Mouse (Mus musculus) hindbrain, embryonic 11.5 days (tissue): ENCODE measurements around the gene Sfxn5. TPM values are rescaled to one million over a fixed set of nuclear protein-coding genes. Genes with fewer than 3 reads are reported as not detected.

Experiments
- ATAC-seq: fragments of 200-750 bp; cut with Nextera tagmentation; 2 replicates; pipeline ENCODE4 v1.8.0; 2017; ENCODE audit warnings: mild to moderate bottlenecking, moderate TSS enrichment, moderate library complexity; ENCODE audit not compliant: low FRiP score
- DNase-seq: peaks from one replicate; pipeline ENCODE4 v3.0.0-alpha.2; 2015; ENCODE audit warnings: low spot score
- H3K27ac ChIP-seq: fragments of 300-500 bp; sonication (generic); 2 replicates; pipeline ENCODE4 v1.5.1; 2014; ENCODE audit warnings: mild to moderate bottlenecking, low read depth, low read length
- H3K27me3 ChIP-seq: fragments of 300-500 bp; sonication (generic); 2 replicates; pipeline ENCODE4 v1.6.1; 2014; ENCODE audit warnings: mild to moderate bottlenecking, low read length, moderate library complexity, mixed read lengths; ENCODE audit not compliant: control insufficient read depth, insufficient read depth
- H3K36me3 ChIP-seq: fragments of 300-500 bp; sonication (generic); 2 replicates; pipeline ENCODE4 v1.6.1; 2014; ENCODE audit warnings: mild to moderate bottlenecking, low read length, moderate library complexity, mixed read lengths; ENCODE audit not compliant: control insufficient read depth, insufficient read depth
- H3K4me1 ChIP-seq: fragments of 300-500 bp; sonication (generic); replicated peaks from 2 replicates; pipeline ENCODE4 v1.6.1; 2014; ENCODE audit warnings: low read length, mixed read lengths; ENCODE audit not compliant: control insufficient read depth, insufficient read depth
- H3K4me2 ChIP-seq: fragments of 300-500 bp; sonication (generic); replicated peaks from 2 replicates; pipeline ENCODE4 v1.6.1; 2014; ENCODE audit warnings: mild to moderate bottlenecking, low read depth, low read length
- H3K4me3 ChIP-seq: fragments of 300-500 bp; sonication (generic); 2 replicates; pipeline ENCODE4 v1.5.1; 2014; ENCODE audit warnings: low read depth, low read length
- H3K9ac ChIP-seq: fragments of 300-500 bp; sonication (generic); 2 replicates; pipeline ENCODE4 v1.6.1; 2014; ENCODE audit warnings: low read depth, low read length
- H3K9me3 ChIP-seq: fragments of 300-500 bp; sonication (generic); 2 replicates; pipeline ENCODE4 v1.6.1; 2016; ENCODE audit warnings: low read length; ENCODE audit not compliant: control insufficient read depth
- WGBS: fragments of 180-500 bp; shearing (Covaris S2); extraction: QIAGEN DNeasy Blood & Tissue Kit; methylation state at CpG from one replicate; pipeline ENCODE4 v1.1.7; 2014; 5-methylcytosine and 5-hydroxymethylcytosine counted together
- polyA plus RNA-seq: library from polyadenylated mRNA; unstranded; fragments of >200 nt; fragmentation: Nextera tagmentation; extraction: Ambion mirVana; gene quantifications from 2 replicates; pipeline ENCODE4 v1.2.1, GENCODE M21; 2014

Sfxn5 gene
- polyA plus RNA-seq, 1 experiment from 2014 or later, result 6.2 TPM

- H3K36me3 ChIP-seq, result no peaks in the 10 kb centered on the region
- ATAC-seq, result no peak
- whole genome bisulfite sequencing, result 54% methylated on average over 9 of the region's 9 CpGs
- H3K4me2 ChIP-seq, result no peak overlapping the region
- H3K4me1 ChIP-seq, result no peaks in the 10 kb centered on the region
- H3K9me3 ChIP-seq, result no peaks in the 10 kb centered on the region
- no peak overlapping the region for H3K9ac ChIP-seq
- H3K27me3 ChIP-seq, result no peaks in the 10 kb centered on the region
- H3K27ac ChIP-seq, result no peak overlapping the region
- no peak for DNase-seq
- H3K4me3 ChIP-seq, result no peak overlapping the region
Observed at GRCm38 (mm10) chr6:85314064-85314798, 19.0 kb downstream of the Sfxn5 start.

- Histone ChIP-seq H3K36me3 (no peaks in the 10 kb centered on the region), H3K4me1 (no peaks in the 10 kb centered on the region), H3K27ac (no peak overlapping the region), H3K9ac (no peak overlapping the region), H3K27me3 (no peaks in the 10 kb centered on the region), H3K4me2 (no peak overlapping the region), H3K9me3 (no peaks in the 10 kb centered on the region), H3K4me3 (no peak overlapping the region)
- ATAC-seq, result no peak
- no peak for DNase-seq
- WGBS, result 82% methylated on average over 4 of the region's 4 CpGs
Observed at GRCm38 (mm10) chr6:85307894-85308293, 25.3 kb downstream of the Sfxn5 start.

- DNase-seq, result no peak
Observed at GRCm38 (mm10) chr6:85306375-85306774, 26.8 kb downstream of the Sfxn5 start.

GRCm38 (mm10) chr6:85305826-85306225 is 27.4 kb downstream of the Sfxn5 start:
- no peak overlapping the region for H3K9ac ChIP-seq
- no peak overlapping the region for H3K4me2 ChIP-seq
- H3K4me3 ChIP-seq, result no peak overlapping the region
- no peaks in the 10 kb centered on the region for H3K9me3 ChIP-seq
- no peaks in the 10 kb centered on the region for H3K27me3 ChIP-seq
- no peaks in the 10 kb centered on the region for H3K4me1 ChIP-seq
- DNase-seq, result no peak
- H3K36me3 ChIP-seq, result no peaks in the 10 kb centered on the region
- ATAC-seq, result no peak
- no peak overlapping the region for H3K27ac ChIP-seq

More at GRCm38 (mm10) chr6:85306375-85306774, 26.8 kb downstream of the Sfxn5 start:
- H3K27ac ChIP-seq, result no peak overlapping the region
- no peaks in the 10 kb centered on the region for H3K36me3 ChIP-seq
- H3K27me3 ChIP-seq, result no peaks in the 10 kb centered on the region
- H3K4me3 ChIP-seq, result no peak overlapping the region
- no peak for ATAC-seq
- H3K9me3 ChIP-seq, result no peaks in the 10 kb centered on the region
- 96% methylated on average over 3 of the region's 3 CpGs for WGBS
- no peak overlapping the region for H3K4me2 ChIP-seq
- no peaks in the 10 kb centered on the region for H3K4me1 ChIP-seq
- no peak overlapping the region for H3K9ac ChIP-seq

- Histone ChIP-seq H3K9me3 (no peaks in the 10 kb centered on the region), H3K9ac (no peak overlapping the region), H3K4me1 (no peaks in the 10 kb centered on the region), H3K27me3 (no peaks in the 10 kb centered on the region), H3K4me2 (no peak overlapping the region), H3K36me3 (no peaks in the 10 kb centered on the region), H3K4me3 (no peak overlapping the region), H3K27ac (no peak overlapping the region)
- DNase-seq (no peak), ATAC-seq (no peak)
- 79% methylated on average over 5 of the region's 5 CpGs for WGBS
Observed at GRCm38 (mm10) chr6:85304966-85305365, 28.3 kb downstream of the Sfxn5 start.

GRCm38 (mm10) chr6:85302326-85303055 is 30.7 kb downstream of the Sfxn5 start:
- no peaks in the 10 kb centered on the region for H3K9me3 ChIP-seq
- DNase-seq, result no peak
- H3K9ac ChIP-seq, result no peak overlapping the region
- no peak for ATAC-seq
- H3K4me1 ChIP-seq, result no peaks in the 10 kb centered on the region
- H3K4me2 ChIP-seq, result no peak overlapping the region
- no peak overlapping the region for H3K4me3 ChIP-seq
- no peaks in the 10 kb centered on the region for H3K27me3 ChIP-seq
- no peaks in the 10 kb centered on the region for H3K36me3 ChIP-seq
- 82% methylated on average over 3 of the region's 3 CpGs for WGBS
- H3K27ac ChIP-seq, result no peak overlapping the region

- 70% methylated on average over 7 of the region's 7 CpGs for WGBS
- ATAC-seq, result no peak
- Histone ChIP-seq H3K27ac (no peak overlapping the region), H3K4me3 (no peak overlapping the region), H3K27me3 (no peaks in the 10 kb centered on the region), H3K4me2 (no peak overlapping the region), H3K4me1 (no peaks in the 10 kb centered on the region), H3K36me3 (no peaks in the 10 kb centered on the region), H3K9me3 (no peaks in the 10 kb centered on the region), H3K9ac (no peak overlapping the region)
- DNase-seq, result peak; percentile 4
Observed at GRCm38 (mm10) chr6:85295384-85296167, 37.6 kb downstream of the Sfxn5 start.

- H3K4me2 ChIP-seq, result no peak overlapping the region
- ATAC-seq (no peak), DNase-seq (peak; percentile 9)
- WGBS, result 71% methylated on average over 5 of the region's 5 CpGs
- H3K36me3 ChIP-seq, result no peaks in the 10 kb centered on the region
- H3K27ac ChIP-seq, result no peak overlapping the region
- H3K4me1 ChIP-seq, result no peaks in the 10 kb centered on the region
- no peak overlapping the region for H3K9ac ChIP-seq
- no peaks in the 10 kb centered on the region for H3K9me3 ChIP-seq
- no peaks in the 10 kb centered on the region for H3K27me3 ChIP-seq
- no peak overlapping the region for H3K4me3 ChIP-seq
Observed at GRCm38 (mm10) chr6:85294004-85294379, 39.2 kb downstream of the Sfxn5 start.
